Mouse (Mus musculus) C2C12 (cell line): ENCODE data around the gene Grcc10.

ENCODE experiments used
- CTCF ChIP-seq: IDR thresholded peaks from one replicate; pipeline ENCODE4 v1.5.1; 2011; ENCODE audit not compliant: control insufficient read depth, insufficient read depth, insufficient read length
- MYOD1 ChIP-seq: IDR thresholded peaks from one replicate; pipeline ENCODE4 v1.6.1; 2011; ENCODE audit warnings: low read depth; ENCODE audit not compliant: control insufficient read depth, insufficient read length
- USF1 ChIP-seq: IDR thresholded peaks from one replicate; pipeline ENCODE4 v1.6.1; 2011; ENCODE audit warnings: low read depth, mild to moderate bottlenecking, control low read depth, moderate library complexity

DNA sequence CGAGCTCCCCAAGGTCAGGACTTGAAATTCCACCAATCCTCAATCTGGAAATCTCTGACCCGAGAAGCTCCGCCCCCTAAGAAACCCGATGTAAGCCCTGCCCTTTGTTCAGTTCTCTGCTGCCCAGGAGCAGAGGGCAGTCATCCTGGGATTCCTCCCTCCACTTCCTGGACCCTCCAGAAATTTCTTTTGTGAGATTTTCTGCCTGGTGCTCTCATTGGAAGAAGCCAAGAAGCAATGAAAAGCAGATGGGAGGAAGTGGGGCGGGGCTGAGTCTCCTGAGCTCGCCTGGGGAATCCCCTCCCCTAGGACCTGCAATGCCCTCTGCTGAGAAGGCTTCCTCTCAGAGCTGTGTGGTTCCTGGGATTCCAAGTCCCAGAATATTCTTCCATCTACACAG is 41.3 kb upstream of the Grcc10 start:
- no peak for TF ChIP-seq MYOD1
- TF ChIP-seq CTCF, result no peak
- no peak for TF ChIP-seq USF1
